Mouse (Mus musculus): ENCODE data around the gene Cdk15.

The Cdk15 gene

DNA sequence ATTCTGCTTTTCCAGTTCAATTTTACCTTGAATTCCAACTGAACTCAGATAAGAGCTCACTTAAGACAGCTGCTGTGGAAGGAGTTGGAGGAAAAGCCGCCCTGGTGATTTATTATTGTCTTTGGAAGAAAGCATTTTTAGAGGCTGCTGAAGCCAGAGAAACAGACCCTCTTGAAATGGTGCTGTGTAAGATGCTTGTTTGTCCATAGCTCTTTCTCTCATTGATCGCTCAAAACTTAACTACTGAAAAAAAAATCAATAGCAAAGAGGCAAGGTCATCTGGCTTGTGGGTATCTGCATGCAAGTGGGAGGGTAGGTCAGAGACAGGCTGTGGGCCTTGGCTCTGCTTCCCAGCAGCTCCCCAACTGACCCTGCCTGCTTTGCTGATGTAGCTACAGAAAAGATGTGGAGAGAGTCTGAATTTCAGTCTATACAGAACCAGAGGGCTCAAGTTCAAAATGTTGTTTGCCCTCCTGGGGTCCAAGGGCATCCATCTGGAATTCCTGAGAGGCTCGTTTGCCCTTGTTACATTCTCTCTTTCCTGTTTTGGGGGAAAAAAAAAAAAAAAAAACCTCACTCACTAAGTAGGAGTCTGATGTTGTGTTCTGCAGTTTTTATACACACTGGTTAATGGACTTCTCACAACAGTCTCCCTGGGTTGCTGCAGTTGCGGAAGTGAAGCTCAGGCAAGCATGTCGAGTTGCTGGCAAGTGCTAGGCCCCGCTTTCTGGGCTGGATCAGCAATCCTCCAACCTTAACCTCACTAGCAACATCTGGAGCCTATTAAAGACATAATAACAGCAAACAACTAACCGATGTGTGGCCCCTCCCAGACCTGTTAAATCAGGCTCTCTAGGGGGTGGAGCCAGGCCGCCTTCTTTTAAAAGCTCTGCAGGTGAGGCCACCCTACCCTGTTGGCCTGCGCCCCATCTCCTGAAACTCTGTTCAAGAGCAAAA is 65.5 kb downstream of the Cdk15 start:
- DNase-seq (ENCODE audit: low spot score in 2 of 2), result no peak

GRCm38 (mm10) chr1:59326854-59327395 is 70.2 kb downstream of the Cdk15 start:
- DNase-seq (ENCODE audit: low spot score in 2 of 2), result no peak

- no peak for DNase-seq (ENCODE audit: low spot score in 2 of 2)
Measured at GRCm38 (mm10) chr1:59332737-59333385, 76.2 kb downstream of the Cdk15 start.

DNA sequence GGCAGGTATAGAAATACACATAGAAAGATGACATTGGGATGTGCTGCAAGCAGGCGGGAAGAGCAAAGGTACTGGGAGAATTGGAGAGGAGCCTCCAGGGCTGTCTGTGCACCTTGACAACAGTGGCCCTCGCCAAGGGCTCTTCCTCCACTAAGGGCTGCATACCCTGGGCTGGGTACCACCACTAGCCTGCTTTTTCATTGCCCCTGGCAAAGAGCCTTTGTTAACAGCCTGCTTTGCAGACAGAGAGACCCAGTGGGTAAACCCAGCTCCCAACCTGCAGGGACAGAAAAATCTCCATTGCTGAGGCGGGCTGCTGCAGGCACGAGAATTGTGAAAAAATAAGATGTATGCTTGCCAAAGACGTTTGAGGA is 76.7 kb downstream of the Cdk15 start:
- no peak for DNase-seq (ENCODE audit: low spot score in 2 of 2)

DNA sequence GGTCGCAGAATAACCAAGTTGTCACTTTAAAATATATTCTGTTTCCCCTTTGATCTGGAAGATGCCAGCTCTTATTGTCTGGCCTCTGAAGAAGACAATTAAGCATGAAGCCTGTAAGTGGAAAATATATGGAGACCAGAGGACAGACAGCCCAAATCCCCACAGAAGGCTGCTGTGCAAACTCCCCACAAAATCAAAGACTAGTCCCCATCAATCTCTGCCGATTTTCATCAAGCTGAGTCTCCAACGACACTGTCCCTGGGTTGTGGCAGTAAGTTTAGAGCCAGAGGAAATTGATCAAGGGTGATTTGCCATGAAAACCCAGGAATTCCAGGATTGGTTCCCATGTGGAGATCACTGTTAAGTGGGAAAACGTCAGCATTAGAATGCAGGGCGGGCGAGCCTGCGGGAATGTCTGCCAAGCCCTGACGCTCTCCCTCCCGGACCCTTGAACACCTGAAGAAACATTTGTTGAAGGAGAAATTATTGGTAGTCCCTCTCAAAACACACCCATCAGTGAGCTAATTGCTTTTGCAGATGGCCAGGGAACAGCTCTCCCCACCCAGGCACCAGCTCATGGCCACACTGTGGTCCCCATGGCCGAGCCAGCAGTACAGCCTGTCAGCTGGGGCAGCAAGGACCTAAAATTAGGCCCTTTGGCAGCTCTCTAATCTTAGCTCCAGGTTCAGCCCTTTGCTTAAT is 77.3 kb downstream of the Cdk15 start:
- no peak for DNase-seq (ENCODE audit: low spot score in 2 of 2)

- DNase-seq (ENCODE audit: low spot score in 2 of 2), result no peak
Measured at GRCm38 (mm10) chr1:59334562-59334890, 77.8 kb downstream of the Cdk15 start.

- DNase-seq (ENCODE audit: low spot score in 2 of 2), result no peak
Measured at GRCm38 (mm10) chr1:59336256-59336655, 79.5 kb downstream of the Cdk15 start.

GRCm38 (mm10) chr1:59340814-59341588 is 84.3 kb downstream of the Cdk15 start:
- no peak for DNase-seq (ENCODE audit: low spot score in 2 of 2)

DNA sequence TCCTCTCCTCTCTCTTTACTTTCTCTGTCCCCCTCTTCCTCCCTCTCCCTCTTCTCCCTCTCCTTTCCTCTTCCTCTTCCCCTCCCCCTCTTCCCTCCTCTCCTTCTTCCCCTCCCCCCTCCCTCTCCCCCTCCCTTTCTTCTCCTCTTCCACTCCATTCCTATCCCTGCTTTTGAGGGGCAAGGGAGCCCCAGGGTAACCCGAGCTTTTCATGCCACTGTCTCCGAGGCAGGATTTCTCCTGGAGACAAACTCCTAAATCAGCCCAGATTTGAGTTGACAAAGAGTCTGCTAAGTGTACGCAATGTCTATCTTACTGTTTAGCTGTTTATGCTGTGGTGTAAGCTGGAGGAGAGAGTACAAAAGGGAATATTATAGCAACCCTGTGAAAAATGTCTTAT is 85.0 kb downstream of the Cdk15 start:
- no peak for DNase-seq (ENCODE audit: low spot score in 2 of 2)

- no peak for DNase-seq (ENCODE audit: low spot score in 2 of 2)
Measured at GRCm38 (mm10) chr1:59342146-59342545, 85.4 kb downstream of the Cdk15 start.

GRCm38 (mm10) chr1:59352706-59353105 is 96.0 kb downstream of the Cdk15 start:
- no peak for DNase-seq (ENCODE audit: low spot score in 2 of 2)

- no peak for DNase-seq (ENCODE audit: low spot score in 2 of 2)
Measured at GRCm38 (mm10) chr1:59355440-59355839, 98.7 kb downstream of the Cdk15 start.

- no peak for DNase-seq (ENCODE audit: low spot score in 2 of 2)
Measured at GRCm38 (mm10) chr1:59359136-59359535, 102.4 kb downstream of the Cdk15 start.

GRCm38 (mm10) chr1:59360834-59361233 is 104.1 kb downstream of the Cdk15 start:
- DNase-seq (ENCODE audit: low spot score in 2 of 2), result no peak

- no peak for DNase-seq (ENCODE audit: low spot score in 2 of 2)
Measured at GRCm38 (mm10) chr1:59361460-59361859, 104.8 kb downstream of the Cdk15 start.

DNA sequence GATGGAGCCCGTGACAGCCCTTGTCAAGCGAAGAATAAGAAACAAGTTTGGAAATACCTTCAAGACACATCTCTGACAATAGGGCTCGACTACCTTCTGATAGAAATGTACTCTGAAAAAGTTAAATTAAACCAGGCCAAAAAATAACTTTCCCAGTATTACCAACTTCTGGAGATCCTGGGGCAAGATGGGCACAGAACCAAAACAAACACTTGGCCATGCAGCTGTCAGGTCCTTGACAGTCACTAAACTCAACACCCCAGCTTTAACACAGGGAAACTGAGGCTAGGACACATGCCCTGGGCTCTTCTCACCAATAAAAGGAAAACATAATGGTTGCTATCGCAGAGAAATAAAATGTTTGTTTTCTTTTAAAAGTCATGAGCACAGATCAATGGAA is 105.3 kb downstream of the Cdk15 start:
- no peak for DNase-seq (ENCODE audit: low spot score in 2 of 2)

DNA sequence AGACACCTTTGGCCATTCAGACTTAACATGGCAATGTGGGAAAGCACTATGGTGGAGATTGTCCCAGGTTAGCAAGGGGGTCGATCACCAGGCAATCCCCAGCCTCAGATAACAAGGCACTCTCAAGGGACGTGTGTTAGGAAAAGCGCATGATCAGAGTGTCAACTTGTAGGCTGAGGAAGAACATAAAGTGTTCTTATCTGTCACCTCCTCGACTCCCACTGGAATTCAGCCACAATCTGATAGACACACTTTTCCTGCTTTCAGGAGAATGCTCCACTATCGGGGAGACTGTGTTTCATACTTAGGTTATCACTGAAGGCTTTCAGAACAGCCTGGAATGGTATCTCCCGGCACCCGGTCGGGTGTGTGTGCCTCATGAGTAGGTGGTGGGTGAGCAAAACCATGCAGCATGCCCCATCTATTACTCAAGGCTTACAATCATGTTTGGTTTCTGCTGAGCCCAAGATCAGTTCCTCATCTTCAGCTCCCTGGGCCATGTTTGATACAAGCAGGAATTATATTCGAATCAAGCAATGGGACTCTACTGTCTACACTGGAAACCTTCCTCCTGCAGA is 107.8 kb downstream of the Cdk15 start:
- no peak for DNase-seq (ENCODE audit: low spot score in 2 of 2)

DNA sequence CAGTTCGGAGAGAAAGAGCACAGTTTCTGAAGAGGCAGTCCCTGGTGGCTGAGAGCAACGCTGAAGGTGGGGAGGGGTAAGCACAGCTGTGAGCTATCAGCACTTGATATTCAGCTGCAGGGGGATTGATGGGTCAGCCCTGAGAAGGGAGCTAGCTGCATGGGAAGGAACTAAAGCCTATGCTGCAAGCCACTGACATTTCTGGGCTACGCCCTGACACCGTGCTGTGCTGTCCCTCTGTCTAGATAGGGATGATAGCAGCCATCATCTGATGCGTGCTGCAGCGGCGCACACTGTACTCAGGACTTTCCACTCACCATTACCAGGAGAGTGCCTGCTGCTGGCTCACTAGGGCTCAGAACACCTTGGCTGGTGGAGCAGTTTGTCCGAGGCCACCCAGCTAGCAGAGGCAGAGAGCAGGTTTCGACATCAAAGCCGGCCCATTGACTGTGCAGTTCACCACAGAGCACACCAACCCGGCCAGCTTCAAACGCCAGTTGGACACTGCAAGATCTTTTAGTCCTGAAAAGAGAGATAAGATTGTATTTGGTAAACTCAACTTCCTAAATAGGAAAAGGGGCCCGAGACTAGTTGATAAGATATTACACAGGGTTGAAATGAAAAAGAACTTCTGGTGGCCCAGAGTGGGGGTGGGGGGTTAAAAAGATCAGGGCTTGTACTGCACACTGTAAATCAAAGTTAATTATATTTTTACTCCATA is 111.4 kb downstream of the Cdk15 start:
- DNase-seq (ENCODE audit: low spot score in 2 of 2), result no peak

- no peak for DNase-seq (ENCODE audit: low spot score in 2 of 2)
Measured at GRCm38 (mm10) chr1:59368649-59369319, 112.1 kb downstream of the Cdk15 start.

DNA sequence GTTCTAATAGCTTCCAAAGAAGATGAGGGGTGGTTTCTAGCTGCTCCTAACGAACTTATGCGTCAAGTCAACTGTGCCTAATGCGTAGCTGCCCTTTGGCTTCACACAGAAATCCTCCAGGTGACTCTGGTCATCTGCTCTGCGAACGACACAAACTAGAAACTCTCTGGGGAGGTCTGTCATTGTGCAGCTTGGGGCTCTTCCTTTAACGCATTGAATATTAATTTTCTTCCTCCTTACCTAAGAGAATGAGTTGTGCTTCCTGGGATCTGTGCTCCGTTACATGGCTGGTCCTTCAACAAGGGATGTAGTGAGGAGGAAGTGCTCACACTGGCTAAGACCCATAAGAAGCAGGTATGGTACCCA is 112.6 kb downstream of the Cdk15 start:
- DNase-seq (ENCODE audit: low spot score in 2 of 2), result no peak
